Mouse (Mus musculus): ENCODE measurements around the gene Klra10. TPM values are rescaled to one million over a fixed set of nuclear protein-coding genes. Genes with fewer than 3 reads are reported as not detected.
"Not testable (repeated sequence)": the region's sequence is repeated elsewhere in the genome, so short reads cannot be mapped to it uniquely, and the experiment has no call there.

Klra10 gene
- total RNA-seq (2012; rRNA removed) = not detected in 2 replicates

GRCm38 (mm10) chr6:130281828-130282227, at the start of gene Klra10:
Gene Klra10 (minus strand): TSS chr6:130281928.
- H3K27ac ChIP-seq (ENCODE audit: insufficient read depth, low read depth, low read length, poor library complexity, severe bottlenecking); H3K9me3 ChIP-seq (ENCODE audit: control insufficient read depth, insufficient read depth, low read depth, low read length); DNase-seq (ENCODE audit: low read depth, low spot score); H3K4me1 ChIP-seq (ENCODE audit: control insufficient read depth in 2 of 2, insufficient read depth in 2 of 2, low read length in 2 of 2, poor library complexity in 1 of 2); H3K9ac ChIP-seq (ENCODE audit: insufficient read depth, low read depth, low read length, poor library complexity, severe bottlenecking); H3K4me3 ChIP-seq (ENCODE audit: insufficient read depth in 1 of 2, low read depth in 1 of 2, low read length in 2 of 2, poor library complexity in 1 of 2, severe bottlenecking in 1 of 2); H3K36me3 ChIP-seq (ENCODE audit: control insufficient read depth, insufficient read depth, low read length, poor library complexity, severe bottlenecking); in situ Hi-C loops (cut with MboI; ENCODE audit: low sequenced_read_pairs in 2 of 2, unreplicated experiment in 2 of 2): not testable (repeated sequence)

DNA sequence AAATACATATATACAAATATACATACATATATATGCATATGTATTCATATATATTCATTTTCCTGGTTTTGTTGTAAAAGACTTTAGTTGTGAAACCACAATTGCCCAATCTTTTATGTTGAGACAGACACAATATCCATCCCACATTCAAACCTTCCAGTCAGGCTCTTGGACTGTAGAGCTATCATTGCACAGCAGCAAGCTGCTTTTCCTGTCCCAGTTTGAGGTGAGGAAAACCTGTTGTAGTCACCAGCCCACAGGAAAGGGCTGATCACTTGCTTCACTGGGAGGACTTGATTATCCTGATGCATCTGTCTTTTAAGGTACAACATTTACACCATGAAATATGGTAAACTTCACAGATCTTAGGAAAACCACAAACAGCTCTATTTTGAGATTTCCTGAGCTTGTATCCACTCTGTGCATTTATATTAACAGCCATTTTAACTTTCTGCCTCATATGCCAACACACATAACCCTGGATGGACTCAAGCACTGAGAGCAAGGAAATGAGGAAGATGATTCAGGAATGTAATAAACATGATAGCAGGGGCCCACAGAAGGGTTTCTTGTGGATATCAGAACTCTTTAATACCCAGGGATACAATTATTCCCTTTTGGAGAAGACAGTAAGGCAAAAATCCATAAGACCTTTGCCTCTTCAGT, 6.4 kb upstream of the Klra10 start:
- no peaks in the 10 kb centered on the region for H3K36me3 ChIP-seq (ENCODE audit: control insufficient read depth, insufficient read depth, low read length, poor library complexity, severe bottlenecking)
- no peaks in the 10 kb centered on the region for H3K4me1 ChIP-seq (ENCODE audit: control insufficient read depth in 2 of 2, insufficient read depth in 2 of 2, low read length in 2 of 2, poor library complexity in 1 of 2)
- no peak for TF ChIP-seq CHD2 (IDR thresholded peaks at IDR 0.05; ENCODE audit: low read depth, low read length)
- no peak for TF ChIP-seq MAFK (IDR thresholded peaks at IDR 0.05; ENCODE audit: insufficient read depth, low read depth, low read length)
- no peak overlapping the region for H3K9ac ChIP-seq (ENCODE audit: insufficient read depth, low read depth, low read length, poor library complexity, severe bottlenecking)
- DNase-seq (ENCODE audit: low read depth, low spot score) = no peak
- in situ Hi-C loops (cut with MboI; ENCODE audit: low sequenced_read_pairs in 2 of 2, unreplicated experiment in 2 of 2) = no loop called here
- H3K4me3 ChIP-seq (ENCODE audit: insufficient read depth in 1 of 2, low read depth in 1 of 2, low read length in 2 of 2, poor library complexity in 1 of 2, severe bottlenecking in 1 of 2) = no peak overlapping the region
- H3K27ac ChIP-seq (ENCODE audit: insufficient read depth, low read depth, low read length, poor library complexity, severe bottlenecking) = no peak overlapping the region
- H3K9me3 ChIP-seq (ENCODE audit: control insufficient read depth, insufficient read depth, low read depth, low read length) = no peaks in the 10 kb centered on the region

DNA sequence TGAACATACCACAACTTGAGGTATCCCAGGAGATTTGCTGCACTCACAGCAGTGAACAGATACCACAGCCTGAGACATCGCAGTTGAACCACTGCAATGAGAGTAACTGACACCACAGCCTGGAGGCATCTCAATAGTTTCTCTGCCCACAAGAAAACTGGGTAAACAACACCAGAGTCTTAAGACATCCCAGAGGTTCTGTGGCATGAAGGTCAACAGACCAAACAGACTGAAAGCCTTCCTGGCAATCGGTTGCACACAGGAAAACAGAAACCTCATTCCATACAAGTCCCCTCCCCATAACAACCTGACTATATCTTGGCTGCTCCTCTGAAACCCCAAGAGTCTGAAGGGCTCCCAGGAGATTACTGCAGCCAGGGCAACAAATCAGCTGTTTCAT, 26.4 kb downstream of the Klra10 start:
- Histone ChIP-seq H3K4me1 (ENCODE audit: control insufficient read depth in 2 of 2, insufficient read depth in 2 of 2, low read length in 2 of 2, poor library complexity in 1 of 2) (no peaks in the 10 kb centered on the region), H3K4me3 (ENCODE audit: insufficient read depth in 1 of 2, low read depth in 1 of 2, low read length in 2 of 2, poor library complexity in 1 of 2, severe bottlenecking in 1 of 2) (no peak overlapping the region), H3K9ac (ENCODE audit: insufficient read depth, low read depth, low read length, poor library complexity, severe bottlenecking) (no peak overlapping the region), H3K27ac (ENCODE audit: insufficient read depth, low read depth, low read length, poor library complexity, severe bottlenecking) (no peak overlapping the region), H3K9me3 (ENCODE audit: control insufficient read depth, insufficient read depth, low read depth, low read length) (no peaks in the 10 kb centered on the region), H3K36me3 (ENCODE audit: control insufficient read depth, insufficient read depth, low read length, poor library complexity, severe bottlenecking) (no peaks in the 10 kb centered on the region)
- TF ChIP-seq ZC3H11A (IDR thresholded peaks at IDR 0.05; ENCODE audit: borderline replicate concordance, low read depth, low read length) (no peak), CHD2 (IDR thresholded peaks at IDR 0.05; ENCODE audit: low read depth, low read length) (no peak), HCFC1 (IDR thresholded peaks at IDR 0.05; ENCODE audit: borderline replicate concordance, insufficient read depth, low read length) (no peak), MAFK (IDR thresholded peaks at IDR 0.05; ENCODE audit: insufficient read depth, low read depth, low read length) (no peak), ZNF384 (IDR thresholded peaks at IDR 0.05; ENCODE audit: low read depth, low read length) (no peak)
- in situ Hi-C loops (cut with MboI; ENCODE audit: low sequenced_read_pairs in 2 of 2, unreplicated experiment in 2 of 2) = loop anchor here (10.0 kb wide), 1 partner anchor 211 kb away; no protein-coding TSS in a partner anchor
- no peak for DNase-seq (ENCODE audit: low read depth, low spot score)

GRCm38 (mm10) chr6:130237536-130237935, 44.2 kb downstream of the Klra10 start:
- Histone ChIP-seq H3K27ac (ENCODE audit: insufficient read depth, low read depth, low read length, poor library complexity, severe bottlenecking) (no peak overlapping the region), H3K9me3 (ENCODE audit: control insufficient read depth, insufficient read depth, low read depth, low read length) (no peaks in the 10 kb centered on the region), H3K4me1 (ENCODE audit: control insufficient read depth in 2 of 2, insufficient read depth in 2 of 2, low read length in 2 of 2, poor library complexity in 1 of 2) (no peaks in the 10 kb centered on the region), H3K9ac (ENCODE audit: insufficient read depth, low read depth, low read length, poor library complexity, severe bottlenecking) (no peak overlapping the region), H3K4me3 (ENCODE audit: insufficient read depth in 1 of 2, low read depth in 1 of 2, low read length in 2 of 2, poor library complexity in 1 of 2, severe bottlenecking in 1 of 2) (no peak overlapping the region), H3K36me3 (ENCODE audit: control insufficient read depth, insufficient read depth, low read length, poor library complexity, severe bottlenecking) (no peaks in the 10 kb centered on the region)
- in situ Hi-C loops (cut with MboI; ENCODE audit: low sequenced_read_pairs in 2 of 2, unreplicated experiment in 2 of 2) = loop anchor here in 1 of 2 experiments (10.0 kb wide), 1 partner anchor 363 kb away; the partner anchor contains the start of gene Klra17
- no peak for DNase-seq (ENCODE audit: low read depth, low spot score)
- TF ChIP-seq MAFK (IDR thresholded peaks at IDR 0.05; ENCODE audit: insufficient read depth, low read depth, low read length) = no peak
- no peak for TF ChIP-seq CHD2 (IDR thresholded peaks at IDR 0.05; ENCODE audit: low read depth, low read length)
- TF ChIP-seq ZC3H11A (IDR thresholded peaks at IDR 0.05; ENCODE audit: borderline replicate concordance, low read depth, low read length) = no peak
- TF ChIP-seq ZNF384 (IDR thresholded peaks at IDR 0.05; ENCODE audit: low read depth, low read length) = no peak
- TF ChIP-seq HCFC1 (IDR thresholded peaks at IDR 0.05; ENCODE audit: borderline replicate concordance, insufficient read depth, low read length) = no peak

DNA sequence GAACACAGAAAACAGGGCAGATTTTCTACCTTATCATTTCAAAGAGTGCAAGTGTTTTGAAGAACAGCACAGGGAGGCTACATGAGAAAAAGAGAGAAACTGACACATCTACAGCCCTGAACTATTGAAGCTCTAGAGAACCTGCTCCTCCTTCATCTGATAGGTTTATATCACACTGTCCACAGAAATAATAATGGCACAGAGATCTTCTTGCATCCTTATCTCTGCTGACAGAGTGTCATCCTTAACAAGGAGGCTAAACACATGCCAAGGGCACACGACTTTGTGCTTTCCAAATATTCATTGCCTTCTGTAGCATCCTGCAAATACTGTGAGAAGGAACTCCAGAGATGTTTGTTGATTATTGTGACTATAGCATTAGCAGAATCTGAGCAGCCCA, 45.1 kb downstream of the Klra10 start:
- Histone ChIP-seq H3K9me3 (ENCODE audit: control insufficient read depth, insufficient read depth, low read depth, low read length) (no peaks in the 10 kb centered on the region), H3K27ac (ENCODE audit: insufficient read depth, low read depth, low read length, poor library complexity, severe bottlenecking) (no peak overlapping the region), H3K36me3 (ENCODE audit: control insufficient read depth, insufficient read depth, low read length, poor library complexity, severe bottlenecking) (no peaks in the 10 kb centered on the region), H3K4me3 (ENCODE audit: insufficient read depth in 1 of 2, low read depth in 1 of 2, low read length in 2 of 2, poor library complexity in 1 of 2, severe bottlenecking in 1 of 2) (no peak overlapping the region), H3K4me1 (ENCODE audit: control insufficient read depth in 2 of 2, insufficient read depth in 2 of 2, low read length in 2 of 2, poor library complexity in 1 of 2) (no peaks in the 10 kb centered on the region), H3K9ac (ENCODE audit: insufficient read depth, low read depth, low read length, poor library complexity, severe bottlenecking) (no peak overlapping the region)
- no peak for DNase-seq (ENCODE audit: low read depth, low spot score)
- TF ChIP-seq ZC3H11A (IDR thresholded peaks at IDR 0.05; ENCODE audit: borderline replicate concordance, low read depth, low read length) (no peak), ZNF384 (IDR thresholded peaks at IDR 0.05; ENCODE audit: low read depth, low read length) (no peak), HCFC1 (IDR thresholded peaks at IDR 0.05; ENCODE audit: borderline replicate concordance, insufficient read depth, low read length) (no peak), MAFK (IDR thresholded peaks at IDR 0.05; ENCODE audit: insufficient read depth, low read depth, low read length) (no peak), CHD2 (IDR thresholded peaks at IDR 0.05; ENCODE audit: low read depth, low read length) (no peak)
- in situ Hi-C loops (cut with MboI; ENCODE audit: low sequenced_read_pairs in 2 of 2, unreplicated experiment in 2 of 2) = loop anchor here in 1 of 2 experiments (10.0 kb wide), 1 partner anchor 362 kb away; the partner anchor contains the start of gene Klra17
